Mouse (Mus musculus) B cell, adult 2 months (primary cell): ENCODE data around the gene Il1f9.
"Not testable (repeated sequence)": the region's sequence is repeated elsewhere in the genome, so short reads cannot be mapped to it uniquely, and the experiment has no call there.

ENCODE experiments used
- DNase-seq, 2 experiments: peaks; one replicate each; pipeline ENCODE4 v3.0.0; 2022

Il1f9 gene

DNA sequence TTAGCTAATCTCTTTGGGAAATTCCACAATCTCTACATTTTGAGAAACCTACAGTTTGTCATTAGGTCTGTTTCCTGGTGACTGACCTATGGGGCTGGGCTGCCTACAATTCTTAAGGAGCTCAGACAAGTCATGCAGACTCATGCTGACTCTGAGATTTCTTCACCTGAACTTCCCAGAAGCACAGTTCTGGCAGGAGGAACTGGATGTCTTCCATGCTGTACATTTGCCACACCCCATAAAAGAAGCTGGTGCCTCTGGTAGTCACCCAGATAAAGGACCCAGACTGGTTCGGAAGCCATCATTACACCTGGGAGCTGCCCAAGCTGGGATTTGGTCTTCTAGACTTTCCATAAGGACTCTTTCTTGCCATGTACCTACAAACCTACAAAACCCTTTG lies at the start of gene Il1f9:
Gene Il1f9, plus strand, starts transcription at position 301 of the 400 bp plus-strand sequence.
- no peak for DNase-seq

DNA sequence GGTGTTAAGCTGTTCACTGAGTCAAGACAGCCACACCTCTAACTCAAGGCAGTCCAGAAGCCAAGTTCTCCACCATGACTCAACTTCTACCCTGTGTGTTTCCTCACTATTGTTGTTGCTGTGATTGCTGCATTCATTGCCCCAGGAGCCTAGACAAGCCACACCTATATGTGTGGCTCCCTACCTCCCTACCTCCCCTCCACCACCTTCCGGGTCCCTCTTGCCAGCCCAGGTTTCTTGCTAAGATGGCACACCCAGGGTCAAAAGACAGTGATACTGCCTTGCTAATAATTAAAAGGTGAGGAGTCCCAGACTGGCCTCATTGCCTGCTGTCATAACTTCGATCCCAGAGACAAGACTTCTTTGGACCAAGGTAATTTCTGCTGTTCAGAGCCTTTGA lies 33.4 kb upstream of the Il1f9 start, which contains the start of gene Il1f8:
Gene Il1f8, plus strand, starts transcription at position 301 of the 400 bp plus-strand sequence.
- no peak for DNase-seq

DNA sequence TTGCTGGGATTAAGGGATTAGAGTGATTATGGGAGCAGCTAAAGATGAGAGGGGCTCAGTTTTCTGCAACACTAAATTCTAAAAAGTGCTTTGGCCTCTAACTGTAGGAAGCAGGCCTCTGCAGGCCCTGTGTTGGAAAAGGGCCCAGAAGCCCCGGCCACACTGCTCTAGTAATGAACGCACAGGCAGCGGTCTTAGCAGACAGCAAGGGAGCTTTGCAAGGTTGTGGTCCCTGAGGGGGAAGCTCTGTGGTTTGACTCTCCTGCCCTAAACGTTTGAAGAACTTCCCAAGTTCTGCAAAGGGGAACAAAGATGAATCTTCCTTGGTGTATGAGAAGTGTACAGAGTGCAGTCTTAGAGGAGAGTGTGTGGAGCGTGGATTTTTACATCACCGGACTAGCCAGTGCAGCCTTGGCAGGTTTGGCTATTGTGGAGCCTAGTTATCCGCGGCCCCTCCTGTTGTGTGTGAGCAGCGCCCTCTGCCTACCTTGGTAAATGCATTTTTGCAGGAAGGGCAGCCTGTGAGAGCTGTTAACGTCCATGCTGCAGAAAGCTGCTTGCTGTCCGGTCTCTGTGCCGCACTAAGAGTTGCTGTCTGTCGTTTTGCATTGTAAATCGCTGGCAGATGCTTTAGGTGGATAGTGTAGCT lies 4.5 kb upstream of the Il1f9 start:
- not testable (repeated sequence) for DNase-seq

DNA sequence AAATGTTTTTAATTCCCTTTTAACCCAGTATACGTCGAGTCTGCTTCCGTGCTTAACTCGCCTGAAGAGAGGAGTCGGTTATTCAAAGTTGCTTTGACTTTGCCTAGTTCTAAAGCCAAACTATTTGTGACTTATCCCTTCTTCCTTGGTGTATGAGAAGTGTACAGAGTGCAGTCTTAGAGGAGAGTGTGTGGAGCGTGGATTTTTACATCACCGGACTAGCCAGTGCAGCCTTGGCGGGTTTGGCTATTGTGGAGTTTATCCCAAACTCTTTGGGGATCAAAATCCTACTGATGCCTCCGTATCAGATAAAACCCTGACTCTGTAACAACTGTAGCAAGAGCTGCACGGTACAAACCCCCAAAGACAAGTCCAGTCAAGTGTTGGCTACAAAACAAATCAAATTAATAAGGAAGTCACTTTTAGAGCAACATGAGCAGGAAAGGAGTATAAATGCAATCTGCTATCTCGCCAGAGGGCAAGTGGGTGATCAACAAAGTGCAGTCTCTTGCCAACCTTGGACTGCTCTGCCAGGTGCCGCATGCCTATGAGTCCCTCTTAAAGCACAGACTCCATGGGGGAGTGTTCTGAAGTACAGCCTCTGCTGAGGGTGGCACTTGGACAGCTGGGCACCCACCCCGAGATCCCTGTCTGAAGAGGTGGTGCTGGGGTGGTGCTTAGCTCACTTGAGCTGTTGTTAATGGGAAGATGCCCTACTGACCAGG lies 3.7 kb upstream of the Il1f9 start:
- not testable (repeated sequence) for DNase-seq

DNA sequence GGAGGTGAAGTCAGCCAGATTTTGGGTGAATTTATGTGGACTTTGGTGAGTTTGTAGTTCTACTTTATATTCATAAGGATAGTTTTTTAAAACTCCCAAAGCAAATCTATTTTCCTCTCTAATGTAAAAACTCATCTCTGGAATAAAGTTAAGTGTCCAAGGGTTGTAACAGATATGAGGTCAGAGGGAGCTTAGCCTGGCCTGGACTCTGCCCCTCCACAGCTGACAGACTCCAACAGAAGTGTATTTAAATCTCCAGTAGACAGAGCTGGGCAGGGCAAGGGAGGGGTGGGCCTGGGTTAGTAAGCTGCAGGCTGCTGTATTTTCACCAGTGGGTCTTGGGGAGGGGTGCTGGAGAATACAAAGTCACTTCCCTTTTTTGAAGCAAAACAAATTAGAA lies 2.2 kb upstream of the Il1f9 start:
- DNase-seq, result not testable (repeated sequence)

DNA sequence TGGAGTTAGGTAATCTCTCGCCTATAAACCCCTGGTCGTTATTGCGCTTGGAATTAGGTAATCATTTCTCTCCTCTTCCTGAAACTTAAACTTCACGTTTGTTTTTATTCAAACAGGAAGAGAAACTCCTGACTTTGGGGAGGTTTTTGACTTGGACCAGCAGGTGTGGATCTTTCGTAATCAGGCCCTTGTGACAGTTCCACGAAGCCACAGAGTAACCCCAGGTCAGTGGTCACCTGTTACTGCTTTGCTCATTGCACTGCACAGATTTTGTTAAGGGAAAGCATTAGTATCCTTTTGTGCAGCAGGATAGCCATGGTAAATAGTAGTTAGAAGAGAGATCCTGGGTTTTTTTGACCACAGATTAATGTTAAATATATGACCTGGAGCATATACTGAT lies 1.3 kb downstream of the Il1f9 start:
- no peak for DNase-seq

DNA sequence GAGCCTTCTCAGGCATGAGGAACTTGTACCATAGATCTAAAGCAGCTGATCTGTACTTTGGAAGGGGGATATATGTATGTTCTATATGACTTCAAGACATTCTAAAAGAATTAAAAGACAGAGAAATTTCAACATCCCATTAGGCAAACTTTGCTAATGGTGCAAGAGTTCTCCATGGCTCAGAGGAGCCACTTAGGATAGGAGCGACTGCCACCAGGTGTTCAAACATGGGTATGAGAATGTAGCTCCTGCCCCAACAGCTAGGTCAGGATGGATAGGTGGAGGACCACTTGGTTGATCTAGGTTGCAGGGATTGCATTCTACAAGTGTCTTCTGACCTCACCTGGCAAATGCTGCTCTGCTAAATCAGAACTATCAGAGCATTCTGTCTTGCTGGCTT lies 1.9 kb downstream of the Il1f9 start:
- no peak for DNase-seq

DNA sequence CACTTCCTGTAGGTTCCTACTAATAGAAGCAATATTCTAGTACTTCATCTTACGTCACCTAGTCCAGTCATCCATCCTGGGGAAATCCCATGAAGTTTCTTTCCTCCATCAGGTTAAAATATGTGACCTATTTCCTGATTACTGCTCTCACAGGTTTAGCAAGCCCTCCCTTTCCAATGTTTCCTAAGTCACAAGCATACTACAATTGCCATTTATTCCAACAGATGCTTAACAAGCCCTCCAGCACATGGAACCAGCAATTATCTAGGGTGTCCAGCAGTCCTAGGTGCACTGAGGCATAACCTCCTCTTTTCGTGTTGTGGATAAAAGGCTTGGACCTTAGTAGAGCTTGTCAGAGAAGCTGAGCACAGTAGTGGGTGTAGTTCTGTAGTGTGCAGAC lies 28.8 kb downstream of the Il1f9 start, which contains the start of gene Il1f6:
Gene Il1f6, plus strand, starts transcription at position 301 of the 400 bp plus-strand sequence.
- DNase-seq, result no peak

DNA sequence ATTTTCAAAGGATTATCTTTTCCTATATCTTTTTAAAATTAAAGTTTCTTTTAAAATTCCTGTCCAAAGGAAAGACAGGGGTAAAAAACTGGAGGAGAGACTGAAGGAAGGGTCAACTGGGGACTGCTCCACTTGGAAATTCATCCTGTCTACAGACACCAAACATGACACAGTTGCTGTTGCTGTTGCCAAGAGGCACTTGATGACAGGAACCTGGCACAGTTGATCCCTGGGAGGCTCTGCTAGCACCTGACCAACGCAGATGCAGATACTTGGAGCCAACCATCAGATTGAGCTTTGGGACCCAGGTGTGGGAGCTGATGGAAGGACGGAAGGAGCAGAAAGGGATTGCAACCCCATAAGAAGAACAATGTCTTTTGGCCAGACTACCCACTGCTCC lies 40.9 kb downstream of the Il1f9 start:
- DNase-seq, result no peak
